Mouse (Mus musculus) midbrain, embryonic 12.5 days (tissue): Measurements from ENCODE around the gene Chat. TPM values are rescaled to one million over a fixed set of nuclear protein-coding genes. Genes with fewer than 3 reads are reported as not detected.

ENCODE experiments used
- ATAC-seq: fragments of 200-750 bp; cut with Nextera tagmentation; 2 replicates; pipeline ENCODE4 v1.8.0; 2017; ENCODE audit warnings: low read depth, moderate TSS enrichment, moderate library complexity; ENCODE audit not compliant: low FRiP score
- H3K27ac ChIP-seq: fragments of 300-500 bp; sonication (generic); replicated peaks from 2 replicates; pipeline ENCODE4 v1.5.1; 2016; ENCODE audit warnings: mild to moderate bottlenecking
- H3K27me3 ChIP-seq: fragments of 300-500 bp; sonication (generic); 2 replicates; pipeline ENCODE4 v1.6.1; 2016; ENCODE audit warnings: mild to moderate bottlenecking
- H3K36me3 ChIP-seq: fragments of 300-500 bp; sonication (generic); 2 replicates; pipeline ENCODE4 v1.6.1; 2016
- H3K4me1 ChIP-seq: fragments of 300-500 bp; sonication (generic); 2 replicates; pipeline ENCODE4 v1.6.1; 2016
- H3K4me2 ChIP-seq: fragments of 300-500 bp; sonication (generic); replicated peaks from 2 replicates; pipeline ENCODE4 v1.6.1; 2016; ENCODE audit warnings: mild to moderate bottlenecking, moderate library complexity
- H3K4me3 ChIP-seq: fragments of 300-500 bp; sonication (generic); 2 replicates; pipeline ENCODE4 v1.5.1; 2016; ENCODE audit warnings: mild to moderate bottlenecking
- H3K9ac ChIP-seq: fragments of 300-500 bp; sonication (generic); replicated peaks from 2 replicates; pipeline ENCODE4 v1.6.1; 2016; ENCODE audit warnings: mild to moderate bottlenecking, moderate library complexity
- H3K9me3 ChIP-seq: fragments of 300-500 bp; sonication (generic); 2 replicates; pipeline ENCODE4 v1.6.1; 2016; ENCODE audit warnings: mild to moderate bottlenecking
- whole genome bisulfite sequencing: fragments of 180-500 bp; shearing (Covaris S2); methylation state at CpG from one replicate; pipeline ENCODE4 v1.1.7; 2016; 5-methylcytosine and 5-hydroxymethylcytosine counted together
- polyA plus RNA-seq: library from polyadenylated mRNA; unstranded; fragments of >200 nt; fragmentation: Nextera tagmentation; extraction: Ambion mirVana; gene quantifications from 2 replicates; pipeline ENCODE4 v1.2.1, GENCODE M21; 2016

Gene Chat
- polyA plus RNA-seq, 1 experiment from 2014 or later, result 0.19 TPM

DNA sequence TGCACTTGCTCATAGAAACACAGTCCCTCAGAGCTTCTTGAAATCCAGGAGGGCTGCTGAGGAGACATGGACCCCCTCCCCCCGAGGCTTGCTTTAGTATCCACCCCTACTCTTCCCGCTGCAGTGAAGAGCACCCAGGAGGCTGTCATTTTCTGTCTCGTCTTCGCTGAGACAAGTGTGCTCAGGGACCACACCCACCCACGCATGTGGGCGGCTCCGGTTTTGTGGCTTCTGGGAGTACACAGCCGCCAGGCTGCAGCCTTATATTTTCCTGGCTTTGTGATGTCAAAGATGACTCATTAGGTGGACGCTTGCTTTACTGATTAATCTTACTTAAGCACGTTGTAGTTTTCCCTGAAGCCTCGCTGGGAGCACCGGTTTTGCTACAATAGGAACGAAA, 26.7 kb upstream of the Chat start:
- no peaks in the 10 kb centered on the region; the same call in 1 of the 2 replicates for H3K27me3 ChIP-seq
- no peaks in the 10 kb centered on the region for H3K9me3 ChIP-seq
- H3K4me1 ChIP-seq, result 0 out of 2 replicates have a peak, but pooled peaks cover 4% of the 10 kb centered on the region
- 0 out of 2 replicates have a peak overlapping the region, but pooled peaks have one; percentile 8 for H3K9ac ChIP-seq
- ATAC-seq, result no peak
- no peak overlapping the region for H3K27ac ChIP-seq
- H3K4me3 ChIP-seq, result peak overlapping the region; percentile 19
- no peaks in the 10 kb centered on the region for H3K36me3 ChIP-seq
- peak overlapping the region; percentile 38 for H3K4me2 ChIP-seq
- 22% methylated on average over 13 of the region's 13 CpGs for WGBS

DNA sequence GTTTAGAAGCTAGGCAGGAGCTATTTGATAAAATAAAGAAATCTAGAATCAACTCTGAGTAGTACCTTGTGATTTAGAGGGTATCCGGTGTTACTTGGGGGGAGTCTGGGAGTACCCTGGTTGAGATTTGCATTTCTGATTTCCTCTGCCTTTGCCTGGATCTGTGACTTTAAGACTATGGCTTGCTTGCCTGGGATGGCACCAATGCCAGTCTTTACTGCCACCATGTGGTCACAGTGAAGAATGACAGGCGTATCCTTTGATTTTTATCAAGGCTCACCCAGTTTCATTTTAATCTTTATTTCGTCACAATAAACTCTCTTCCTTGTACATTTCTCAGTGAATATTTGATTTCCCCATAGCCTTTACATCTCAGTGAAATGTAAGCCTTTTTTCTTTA, 16.3 kb upstream of the Chat start:
- Histone ChIP-seq H3K27ac (no peak overlapping the region), H3K36me3 (no peaks in the 10 kb centered on the region), H3K4me3 (no peak overlapping the region), H3K27me3 (no peaks in the 10 kb centered on the region; the same call in 1 of the 2 replicates), H3K9ac (no peak overlapping the region), H3K4me1 (no peaks in the 10 kb centered on the region), H3K9me3 (no peaks in the 10 kb centered on the region), H3K4me2 (no peak overlapping the region)
- WGBS, result 10% methylated on average over 3 of the region's 3 CpGs
- no peak for ATAC-seq

DNA sequence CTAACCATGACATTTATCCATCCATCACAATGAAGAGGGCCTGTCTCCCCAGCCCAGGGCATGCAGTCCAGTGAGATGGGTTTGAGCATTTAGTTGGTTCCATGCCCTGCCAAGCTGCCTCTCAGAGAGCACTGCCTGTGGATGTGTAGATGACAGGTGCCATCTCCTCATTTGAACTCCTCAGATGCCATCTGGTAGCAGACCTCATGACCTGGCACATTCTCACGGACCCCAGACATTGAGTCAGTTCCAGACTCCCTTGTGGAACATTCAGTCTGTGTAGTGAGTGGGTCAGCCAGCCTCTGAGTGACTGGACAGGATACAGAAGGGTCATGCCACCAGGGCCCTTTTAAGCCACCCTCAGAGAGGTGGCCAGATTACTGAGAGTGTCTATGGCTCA, 11.8 kb upstream of the Chat start:
- Histone ChIP-seq H3K27me3 (no peaks in the 10 kb centered on the region), H3K4me3 (no peak overlapping the region), H3K27ac (no peak overlapping the region), H3K9me3 (no peaks in the 10 kb centered on the region), H3K4me2 (no peak overlapping the region), H3K4me1 (no peaks in the 10 kb centered on the region), H3K36me3 (no peaks in the 10 kb centered on the region), H3K9ac (no peak overlapping the region)
- ATAC-seq, result no peak
- WGBS, result 59% methylated on average over 1 of the region's 1 CpGs

DNA sequence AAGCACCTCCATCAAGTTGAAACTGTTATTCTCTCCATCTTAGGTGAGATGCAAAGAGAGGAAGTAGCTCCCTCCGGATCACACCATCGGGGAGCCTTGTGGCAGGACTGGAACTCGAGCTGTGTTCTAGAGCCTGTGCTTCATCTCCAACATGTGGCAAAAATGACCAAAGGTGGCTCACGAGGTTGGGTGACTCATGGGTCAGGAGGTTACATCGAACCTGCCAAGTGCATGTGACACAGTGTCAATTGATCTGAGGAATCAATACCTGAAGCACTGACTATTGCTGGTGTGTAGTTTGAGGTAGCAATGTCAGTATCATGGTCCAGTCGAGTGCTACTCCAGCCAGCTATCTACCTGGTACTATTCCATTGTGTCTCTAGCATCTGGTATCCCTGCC, 10.8 kb upstream of the Chat start:
- no peak for ATAC-seq
- no peak overlapping the region for H3K4me2 ChIP-seq
- WGBS, result 78% methylated on average over 6 of the region's 6 CpGs
- no peaks in the 10 kb centered on the region for H3K27me3 ChIP-seq
- H3K27ac ChIP-seq, result no peak overlapping the region
- H3K9ac ChIP-seq, result no peak overlapping the region
- H3K9me3 ChIP-seq, result no peaks in the 10 kb centered on the region
- no peaks in the 10 kb centered on the region for H3K36me3 ChIP-seq
- no peak overlapping the region for H3K4me3 ChIP-seq
- H3K4me1 ChIP-seq, result no peaks in the 10 kb centered on the region

DNA sequence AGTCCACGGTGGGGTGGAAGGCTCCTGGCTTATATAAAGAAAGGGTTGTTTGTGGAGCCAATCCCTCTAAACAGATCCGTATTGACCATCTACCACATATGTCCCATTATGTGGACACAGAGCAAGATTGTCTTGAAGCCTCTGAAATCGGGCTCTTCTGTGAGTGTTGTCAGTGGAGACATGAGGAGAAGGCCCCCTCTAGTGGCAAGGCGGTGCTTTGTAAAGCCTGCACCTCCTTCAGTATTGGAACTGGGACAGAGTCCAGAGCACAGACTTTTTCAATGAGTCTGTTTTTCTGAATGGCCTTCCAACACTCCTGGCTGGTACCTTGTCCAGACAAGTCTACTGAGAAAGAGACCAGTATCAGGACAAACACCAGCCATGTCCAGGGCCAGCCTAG, 7.2 kb upstream of the Chat start:
- ATAC-seq, result peak; percentile 19; the same call in 1 of the 2 replicates
- no peak overlapping the region for H3K27ac ChIP-seq
- no peak overlapping the region for H3K9ac ChIP-seq
- 16% methylated on average over 4 of the region's 4 CpGs for WGBS
- H3K36me3 ChIP-seq, result no peaks in the 10 kb centered on the region
- H3K4me2 ChIP-seq, result no peak overlapping the region
- H3K27me3 ChIP-seq, result peaks cover 17% of the 10 kb centered on the region
- H3K4me1 ChIP-seq, result no peaks in the 10 kb centered on the region
- no peak overlapping the region for H3K4me3 ChIP-seq
- H3K9me3 ChIP-seq, result no peaks in the 10 kb centered on the region

DNA sequence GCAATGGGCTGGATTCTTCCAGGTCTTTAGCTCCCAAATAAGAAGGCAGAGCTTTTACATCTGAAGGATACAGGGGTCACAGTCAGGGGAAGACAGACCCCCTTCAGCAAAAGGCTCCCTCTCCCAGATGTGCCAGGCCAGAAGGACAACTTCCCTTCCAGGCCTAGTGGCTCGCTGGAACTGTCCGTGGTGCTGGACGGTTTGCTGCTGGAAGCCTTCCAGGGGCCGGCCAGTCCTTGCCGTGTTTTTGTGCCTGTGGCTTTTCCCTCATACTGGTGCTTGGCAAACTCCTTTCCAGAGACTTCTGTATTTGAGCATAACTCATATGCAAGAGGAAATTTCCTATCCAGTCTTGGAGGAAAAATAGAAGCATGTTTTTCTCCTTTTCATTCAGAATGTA, 1.8 kb upstream of the Chat start:
- WGBS, result 8% methylated on average over 5 of the region's 5 CpGs
- H3K27me3 ChIP-seq, result peaks cover 68% of the 10 kb centered on the region

DNA sequence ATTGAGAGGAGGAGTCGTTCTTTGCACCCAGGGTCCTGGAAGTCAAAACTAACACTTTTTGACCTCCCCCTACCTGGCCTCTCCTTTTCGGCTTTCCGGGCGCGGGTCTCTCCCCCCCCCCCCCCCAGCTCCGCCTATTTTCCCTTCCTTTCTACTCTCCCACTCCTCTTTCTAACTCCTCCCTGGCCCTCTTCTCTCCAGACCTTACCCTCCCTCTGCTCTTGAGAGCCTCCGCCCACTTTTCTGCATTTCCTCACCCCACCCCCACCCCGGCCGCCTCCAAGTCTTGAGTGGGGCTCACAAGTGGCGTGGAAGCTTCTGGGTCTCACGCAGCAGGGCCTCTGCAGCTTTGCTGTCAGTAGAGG, 301 bp downstream of the Chat start:
- no peaks in the 10 kb centered on the region for H3K36me3 ChIP-seq
- H3K9ac ChIP-seq, result no peak overlapping the region
- peaks cover 89% of the 10 kb centered on the region for H3K27me3 ChIP-seq
- H3K4me2 ChIP-seq, result peak overlapping the region; percentile 68
- H3K27ac ChIP-seq, result no peak overlapping the region
- H3K4me1 ChIP-seq, result peaks cover 33% of the 10 kb centered on the region
- H3K4me3 ChIP-seq, result peak overlapping the region; percentile 44; the same call in 1 of the 2 replicates
- no peaks in the 10 kb centered on the region for H3K9me3 ChIP-seq
- WGBS, result 0% methylated on average over 6 of the region's 11 CpGs
- 0 out of 2 replicates have a peak, but pooled peaks have one; percentile 19 for ATAC-seq

More for the DNA sequence above, 1.8 kb upstream of the Chat start:
- no peaks in the 10 kb centered on the region for H3K9me3 ChIP-seq
- no peak overlapping the region for H3K4me3 ChIP-seq
- peaks cover 30% of the 10 kb centered on the region for H3K4me1 ChIP-seq
- H3K36me3 ChIP-seq, result no peaks in the 10 kb centered on the region
- no peak overlapping the region for H3K9ac ChIP-seq
- no peak overlapping the region for H3K27ac ChIP-seq
- no peak overlapping the region for H3K4me2 ChIP-seq
- no peak for ATAC-seq

DNA sequence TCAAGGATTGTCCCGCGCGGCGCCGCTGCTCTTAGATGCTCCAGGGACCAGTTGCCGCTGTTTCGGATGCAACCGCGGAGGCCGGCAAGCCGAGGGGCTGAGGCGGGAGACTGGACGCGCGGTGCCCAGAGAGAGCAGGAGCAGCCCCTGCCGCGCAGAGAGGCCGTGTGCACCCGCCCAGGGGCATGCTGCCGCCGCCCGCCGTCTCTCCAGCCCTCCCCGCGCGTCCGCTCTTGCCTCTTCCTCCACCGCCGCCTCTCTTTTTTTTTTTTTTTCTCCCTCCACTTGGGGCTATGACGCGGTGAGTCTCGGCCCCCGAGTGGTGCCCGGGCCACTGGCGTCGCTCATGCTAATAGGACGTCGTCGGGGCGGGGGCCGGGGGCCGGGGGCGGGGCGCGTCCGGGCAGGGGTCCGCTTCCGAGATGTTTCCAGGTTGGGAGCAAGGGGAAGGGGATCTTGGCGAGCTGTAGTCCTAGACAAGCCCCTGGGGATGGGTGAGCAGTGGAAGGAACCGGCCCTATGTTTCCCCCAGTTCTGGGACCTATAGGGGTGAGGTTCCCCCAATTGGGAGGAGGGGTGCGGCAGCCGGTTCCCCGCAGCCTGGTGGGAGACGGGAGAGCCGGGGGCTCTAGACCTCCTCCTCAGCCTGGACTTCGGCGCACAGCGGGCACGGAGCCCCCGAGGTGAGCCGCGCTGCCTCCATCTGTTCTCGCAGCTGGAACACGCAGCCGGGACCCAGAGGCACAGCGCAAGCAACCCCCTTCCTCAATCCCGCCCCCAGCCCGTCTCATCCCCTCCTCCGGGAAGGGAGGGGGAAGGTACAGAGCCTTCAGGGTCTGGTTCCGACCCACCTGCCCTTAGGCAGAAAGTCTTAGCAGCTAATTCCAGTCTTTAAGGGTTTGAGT, 936 bp downstream of the Chat start, which contains the start of gene Slc18a3:
Slc18a3 (minus strand) TSS at position 250 of the 905 bp plus-strand sequence.
- Histone ChIP-seq H3K4me2 (peak within 1 kb of the TSS; percentile 68), H3K27ac (no peak within 1 kb of the TSS), H3K4me3 (peak within 1 kb of the TSS; percentile 44), H3K27me3 (peaks cover 95% of the 10 kb centered on the region), H3K36me3 (no peaks in the 10 kb centered on the region), H3K4me1 (peaks cover 34% of the 10 kb centered on the region), H3K9ac (peak within 1 kb of the TSS; percentile 7; the same call in 1 of the 2 replicates), H3K9me3 (no peaks in the 10 kb centered on the region)
- peak; percentile 56 for ATAC-seq
- under 1% methylated on average over 62 of the region's 70 CpGs for WGBS

DNA sequence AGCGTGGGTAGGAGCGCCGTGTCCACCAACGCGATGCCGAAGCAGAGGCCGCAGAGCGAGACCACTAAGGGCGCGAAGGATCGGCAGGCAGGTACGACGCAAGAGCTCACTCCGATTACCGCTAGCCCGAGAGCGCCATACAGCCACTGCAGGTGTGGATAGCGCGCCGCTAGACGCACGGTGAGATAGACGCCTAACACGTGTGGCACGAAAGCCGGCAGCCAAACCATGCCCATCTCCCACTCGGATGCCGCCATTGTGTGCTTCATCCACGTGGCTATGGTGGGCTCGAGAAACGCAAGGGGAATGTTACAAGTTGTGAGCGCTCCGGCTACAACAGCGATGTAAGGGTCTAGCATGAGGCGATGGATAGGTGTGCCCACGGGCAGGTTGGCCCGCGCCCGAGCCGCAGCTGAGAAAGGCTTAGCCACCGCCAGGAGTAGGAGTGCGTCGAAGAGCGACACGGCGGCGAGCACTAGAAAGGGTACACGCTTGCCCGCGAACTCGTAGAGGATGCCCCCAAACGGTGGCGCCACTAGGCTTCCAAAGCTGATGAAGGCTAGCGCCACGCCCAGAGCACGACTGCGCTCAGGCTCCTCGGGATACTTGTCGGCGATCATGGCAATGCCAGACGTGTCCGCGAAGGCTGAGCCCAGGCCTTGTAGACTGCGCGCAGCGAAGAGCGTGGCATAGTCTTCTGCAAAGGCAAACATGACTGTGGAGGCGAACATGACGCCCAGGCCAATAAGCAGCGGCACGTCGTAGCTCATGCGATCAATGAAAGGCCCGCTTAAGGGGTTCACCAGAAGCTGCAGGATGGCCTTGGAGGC, 2.4 kb downstream of the Chat start:
- Histone ChIP-seq H3K4me3 (peak overlapping the region; percentile 44), H3K27ac (no peak overlapping the region), H3K9ac (no peak overlapping the region), H3K4me2 (peak overlapping the region; percentile 68), H3K9me3 (no peaks in the 10 kb centered on the region), H3K36me3 (no peaks in the 10 kb centered on the region), H3K4me1 (peaks cover 34% of the 10 kb centered on the region), H3K27me3 (peaks cover 97% of the 10 kb centered on the region)
- 3% methylated on average over 74 of the region's 74 CpGs for WGBS
- ATAC-seq, result no peak

DNA sequence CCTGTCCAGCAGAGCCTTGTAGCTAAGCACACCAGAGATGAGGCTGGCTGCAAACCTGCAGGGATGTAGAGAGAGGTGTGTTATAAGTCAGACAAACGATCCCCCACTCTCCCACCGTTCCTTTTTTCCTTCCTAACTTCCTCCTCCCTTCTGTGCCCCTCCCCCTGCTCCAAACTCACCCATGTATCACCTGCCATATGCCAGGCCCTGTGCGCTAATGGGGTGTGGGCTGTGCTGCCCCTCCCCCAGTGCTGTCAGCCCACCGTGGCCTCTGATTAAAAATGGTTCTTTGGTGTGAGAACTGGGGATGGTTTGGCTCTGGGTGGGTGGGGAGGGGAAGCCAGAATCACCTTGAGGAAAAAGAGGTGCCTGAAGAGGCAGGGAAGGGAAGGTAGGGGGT, 13.2 kb downstream of the Chat start:
- H3K4me2 ChIP-seq, result no peak overlapping the region
- H3K36me3 ChIP-seq, result no peaks in the 10 kb centered on the region
- H3K4me3 ChIP-seq, result no peak overlapping the region
- H3K27me3 ChIP-seq, result peaks cover 20% of the 10 kb centered on the region
- H3K9ac ChIP-seq, result no peak overlapping the region
- 34% methylated on average over 4 of the region's 4 CpGs for WGBS
- no peak for ATAC-seq
- no peaks in the 10 kb centered on the region for H3K9me3 ChIP-seq
- H3K27ac ChIP-seq, result no peak overlapping the region
- H3K4me1 ChIP-seq, result peaks cover 4% of the 10 kb centered on the region; the same call in 1 of the 2 replicates

DNA sequence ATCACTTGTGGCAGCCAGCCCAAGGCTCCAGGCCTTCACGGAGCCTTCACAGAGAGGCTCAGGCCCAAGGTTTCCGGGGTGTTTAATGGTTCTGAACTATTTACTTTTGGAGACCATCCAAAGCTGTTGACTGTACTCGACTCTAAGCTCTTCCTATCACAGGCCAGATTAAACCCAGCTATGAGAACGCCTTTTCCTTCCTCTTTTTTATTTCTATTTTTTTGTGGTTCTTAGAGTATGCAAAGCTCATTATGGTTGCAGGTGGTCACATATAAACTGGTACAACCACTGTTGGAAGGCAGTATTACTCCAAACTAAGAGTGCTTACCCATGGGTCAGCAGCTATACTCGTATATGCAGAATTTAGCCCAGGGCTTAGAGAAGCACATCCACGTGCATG, 18.8 kb downstream of the Chat start:
- ATAC-seq, result no peak
- H3K4me1 ChIP-seq, result 0 out of 2 replicates have a peak, but pooled peaks cover 8% of the 10 kb centered on the region
- no peak overlapping the region for H3K27ac ChIP-seq
- H3K36me3 ChIP-seq, result no peaks in the 10 kb centered on the region
- H3K9ac ChIP-seq, result no peak overlapping the region
- H3K4me3 ChIP-seq, result no peak overlapping the region
- H3K4me2 ChIP-seq, result no peak overlapping the region
- WGBS, result 94% methylated on average over 6 of the region's 6 CpGs
- no peaks in the 10 kb centered on the region for H3K9me3 ChIP-seq
- peaks cover 2% of the 10 kb centered on the region for H3K27me3 ChIP-seq

DNA sequence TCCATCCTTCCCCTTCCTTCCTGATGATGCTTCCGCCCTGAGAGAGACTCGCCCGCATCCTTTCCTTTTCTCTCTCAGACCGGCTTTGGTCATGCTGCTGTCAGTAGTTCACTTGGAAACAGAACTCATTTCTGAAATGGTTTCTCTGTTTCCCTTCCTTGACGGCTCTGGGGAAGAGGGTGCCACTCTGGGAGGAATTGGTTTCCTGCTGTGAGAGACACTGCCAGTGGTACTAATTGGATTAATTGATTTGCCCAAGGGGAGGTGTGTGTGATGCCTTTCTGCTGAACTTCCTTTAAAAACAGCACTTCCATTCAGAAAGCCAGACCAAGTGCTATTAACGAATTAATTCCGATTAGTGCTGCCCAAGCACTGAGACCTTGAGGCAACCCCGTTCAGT, 22.3 kb downstream of the Chat start:
- H3K27me3 ChIP-seq, result peaks cover 4% of the 10 kb centered on the region
- no peaks in the 10 kb centered on the region for H3K9me3 ChIP-seq
- H3K4me1 ChIP-seq, result 0 out of 2 replicates have a peak, but pooled peaks cover 14% of the 10 kb centered on the region
- H3K4me2 ChIP-seq, result no peak overlapping the region
- ATAC-seq, result no peak
- H3K4me3 ChIP-seq, result no peak overlapping the region
- 0 out of 2 replicates have a peak overlapping the region, but pooled peaks have one; percentile 6 for H3K27ac ChIP-seq
- WGBS, result 20% methylated on average over 8 of the region's 8 CpGs
- H3K9ac ChIP-seq, result no peak overlapping the region
- no peaks in the 10 kb centered on the region for H3K36me3 ChIP-seq
